Comparison of ENCODE assay signal across 16 mouse cellular contexts in genomic region chr9:43681317-43681716, GRCm38 (mm10).
"Had no signal": no experiment of that assay in that cellular context is flagged by ENCODE, and none has a peak within 500 bp of the region (broad histone marks: within the 10 kb centered on the region; RNA-seq: fewer than 3 reads in every experiment).

No protein-coding gene starts in this region.

- H3K27me3 ChIP-seq: midbrain, embryonic 15.5 days; neural tube, embryonic 15.5 days had no signal

- H3K4me3 ChIP-seq: kidney, embryonic 15.5 days; liver, embryonic 13.5 days; midbrain, embryonic 12.5 days; midbrain, embryonic 15.5 days; neural tube, embryonic 12.5 days; neural tube, embryonic 15.5 days had no signal

- ATAC-seq: midbrain, embryonic 15.5 days had no signal

- H3K4me2 ChIP-seq: kidney, embryonic 15.5 days; liver, embryonic 13.5 days; midbrain, embryonic 12.5 days; midbrain, embryonic 15.5 days; neural tube, embryonic 12.5 days; neural tube, embryonic 15.5 days had no signal

- H3K9me3 ChIP-seq: kidney, embryonic 15.5 days; liver, embryonic 13.5 days; midbrain, embryonic 12.5 days; midbrain, embryonic 15.5 days; neural tube, embryonic 12.5 days; neural tube, embryonic 15.5 days had no signal

- DNase-seq: kidney, adult 11 months; kidney, adult 8-10 months; kidney, postnatal 10 days; kidney, postnatal 36 days; layer of hippocampus, postnatal 36 days; liver, embryonic 13.5 days; lung, adult 2 months; lung, postnatal 14 days; right cerebral cortex, postnatal 14 days; thymus, postnatal 25 days had no signal

- H3K9ac ChIP-seq: kidney, embryonic 15.5 days; liver, embryonic 13.5 days; midbrain, embryonic 12.5 days; midbrain, embryonic 15.5 days; neural tube, embryonic 12.5 days; neural tube, embryonic 15.5 days had no signal

- H3K36me3 ChIP-seq: kidney, embryonic 15.5 days; liver, embryonic 13.5 days; midbrain, embryonic 12.5 days; midbrain, embryonic 15.5 days; neural tube, embryonic 12.5 days; neural tube, embryonic 15.5 days had no signal

- H3K27ac ChIP-seq: kidney, embryonic 15.5 days; liver, embryonic 13.5 days; midbrain, embryonic 12.5 days; midbrain, embryonic 15.5 days; neural tube, embryonic 12.5 days; neural tube, embryonic 15.5 days; stomach, postnatal 0 days had no signal

- H3K4me1 ChIP-seq: liver, embryonic 13.5 days had no signal
